Mouse (Mus musculus): ENCODE measurements at regions not wholly inside any gene's neighbourhood (a gene's known extent, or its start where the extent isn't known, plus 50 kb on each side); places are given as distances from the start of the nearest gene placed in this dataset.

DNA sequence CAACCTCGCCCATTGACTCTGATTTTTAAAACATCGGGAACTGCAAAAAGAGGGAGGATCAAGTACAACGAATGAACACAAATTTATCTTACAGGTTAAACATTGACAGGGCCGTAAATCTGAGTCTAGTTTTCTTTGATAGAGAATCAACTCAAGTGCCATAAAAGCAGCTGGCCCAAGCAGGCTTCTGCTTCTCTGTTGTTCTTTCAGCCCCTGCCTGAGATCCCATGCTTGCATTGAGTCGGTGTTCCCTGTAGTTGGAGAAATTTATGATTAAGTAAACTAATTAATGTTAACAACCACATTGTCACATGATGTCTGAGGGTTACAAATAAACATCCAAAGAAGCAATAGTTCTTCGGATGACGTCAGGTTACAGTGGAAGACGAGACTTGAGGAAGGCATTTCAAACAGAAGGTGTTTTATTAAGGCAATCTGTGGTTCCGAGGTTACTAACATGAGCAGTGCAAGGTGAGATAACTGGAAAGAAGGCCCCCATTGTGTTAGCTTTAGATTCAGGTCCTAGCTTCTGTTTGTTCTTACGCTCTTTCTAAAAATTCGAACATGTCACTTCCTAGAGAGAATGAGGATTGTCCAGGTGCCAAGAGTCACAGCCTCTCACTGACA is 233.9 kb upstream of the Pde3a start:
- TF ChIP-seq CTCF (IDR thresholded peaks at IDR 0.05; ENCODE audit: insufficient read depth, low read depth, low read length): no peak
- no peak for TF ChIP-seq POLR2A (IDR thresholded peaks at IDR 0.05; ENCODE audit: insufficient read depth, low read depth, low read length)

Data from olfactory bulb, adult 2 months (tissue).